Mouse (Mus musculus): ENCODE results near the gene 6030468B19Rik. TPM values are rescaled to one million over a fixed set of nuclear protein-coding genes. Genes with fewer than 3 reads are reported as not detected.
A peak's percentile ranks its signal among the peaks of the same experiment; 100 is the strongest.
"Not testable (repeated sequence)": the region's sequence is repeated elsewhere in the genome, so short reads cannot be mapped to it uniquely, and the experiment has no call there.

The 6030468B19Rik gene
- polyA plus RNA-seq, 1 experiment from 2014 or later = 1.7 TPM

DNA sequence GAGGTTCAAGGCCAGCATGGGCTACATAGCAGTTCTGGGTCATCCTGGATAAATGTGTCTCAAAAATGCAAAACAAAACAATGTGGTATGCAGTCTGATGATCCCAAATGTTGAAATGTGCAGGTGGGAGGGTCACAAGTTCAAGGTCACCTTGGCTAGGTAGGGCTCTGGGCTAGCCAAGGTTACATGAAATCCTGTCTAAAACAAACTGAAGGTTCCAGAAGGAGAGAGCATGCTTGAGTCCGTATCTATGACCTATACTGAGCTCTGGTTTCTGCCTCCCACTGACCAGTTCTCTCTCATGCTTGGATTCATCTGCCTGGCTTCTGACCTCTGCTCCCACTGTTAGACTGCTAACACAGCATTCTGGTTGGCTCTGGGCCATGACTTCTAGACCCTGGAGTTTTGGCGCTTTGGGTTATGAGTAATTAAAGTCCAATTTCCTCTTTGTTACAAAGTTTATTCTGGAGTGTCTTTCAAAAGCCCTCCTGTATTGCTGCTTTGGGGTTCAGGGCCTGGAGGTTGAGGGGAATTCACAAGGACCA is 32.3 kb downstream of the 6030468B19Rik start:
- 57% methylated on average over 2 of the region's 2 CpGs for WGBS
- Histone ChIP-seq H3K4me3 (no peak overlapping the region), H3K9me3 (replicated peaks) (no peaks in the 10 kb centered on the region), H3K27me3 (replicated peaks) (no peaks in the 10 kb centered on the region), H3K4me2 (no peak overlapping the region), H3K4me1 (replicated peaks) (peaks cover 68% of the 10 kb centered on the region), H3K27ac (ENCODE audit: poor library complexity, severe bottlenecking) (peak overlapping the region; percentile 97), H3K36me3 (peaks cover 4% of the 10 kb centered on the region; the same call in 1 of the 2 replicates), H3K9ac (peak overlapping the region; percentile 33; the same call in 1 of the 2 replicates)
- ATAC-seq (ENCODE audit: insufficient number of reproducible peaks, low FRiP score) = no peak

DNA sequence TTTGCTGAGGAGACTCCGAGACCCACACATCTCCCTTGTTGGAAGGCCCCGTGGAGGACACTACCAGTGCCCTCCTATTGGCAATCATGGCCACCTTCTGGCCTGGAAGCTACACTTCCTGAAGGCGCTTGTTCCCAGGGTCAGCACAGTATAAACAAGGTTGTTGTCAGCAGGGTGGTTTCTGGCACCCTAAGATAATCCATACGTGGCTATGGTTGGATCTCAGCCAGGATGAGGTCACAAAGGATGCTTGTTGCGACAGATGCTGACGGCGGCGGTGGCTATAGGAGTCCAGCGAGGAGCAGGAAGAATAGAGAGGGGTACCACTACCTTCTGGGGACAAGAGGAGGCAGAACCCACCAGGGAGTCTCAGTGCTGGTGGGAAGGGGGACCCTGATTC is 32.9 kb downstream of the 6030468B19Rik start:
- WGBS = 47% methylated on average over 9 of the region's 9 CpGs
- H3K4me1 ChIP-seq (replicated peaks) = peaks cover 61% of the 10 kb centered on the region
- H3K9ac ChIP-seq = no peak overlapping the region
- ATAC-seq (ENCODE audit: insufficient number of reproducible peaks, low FRiP score) = no peak
- no peaks in the 10 kb centered on the region for H3K27me3 ChIP-seq (replicated peaks)
- H3K36me3 ChIP-seq = peaks cover 4% of the 10 kb centered on the region; the same call in 1 of the 2 replicates
- no peak overlapping the region for H3K4me3 ChIP-seq
- no peaks in the 10 kb centered on the region for H3K9me3 ChIP-seq (replicated peaks)
- peak overlapping the region; percentile 20; the same call in 1 of the 2 replicates for H3K4me2 ChIP-seq
- H3K27ac ChIP-seq (ENCODE audit: poor library complexity, severe bottlenecking) = peak overlapping the region; percentile 97

DNA sequence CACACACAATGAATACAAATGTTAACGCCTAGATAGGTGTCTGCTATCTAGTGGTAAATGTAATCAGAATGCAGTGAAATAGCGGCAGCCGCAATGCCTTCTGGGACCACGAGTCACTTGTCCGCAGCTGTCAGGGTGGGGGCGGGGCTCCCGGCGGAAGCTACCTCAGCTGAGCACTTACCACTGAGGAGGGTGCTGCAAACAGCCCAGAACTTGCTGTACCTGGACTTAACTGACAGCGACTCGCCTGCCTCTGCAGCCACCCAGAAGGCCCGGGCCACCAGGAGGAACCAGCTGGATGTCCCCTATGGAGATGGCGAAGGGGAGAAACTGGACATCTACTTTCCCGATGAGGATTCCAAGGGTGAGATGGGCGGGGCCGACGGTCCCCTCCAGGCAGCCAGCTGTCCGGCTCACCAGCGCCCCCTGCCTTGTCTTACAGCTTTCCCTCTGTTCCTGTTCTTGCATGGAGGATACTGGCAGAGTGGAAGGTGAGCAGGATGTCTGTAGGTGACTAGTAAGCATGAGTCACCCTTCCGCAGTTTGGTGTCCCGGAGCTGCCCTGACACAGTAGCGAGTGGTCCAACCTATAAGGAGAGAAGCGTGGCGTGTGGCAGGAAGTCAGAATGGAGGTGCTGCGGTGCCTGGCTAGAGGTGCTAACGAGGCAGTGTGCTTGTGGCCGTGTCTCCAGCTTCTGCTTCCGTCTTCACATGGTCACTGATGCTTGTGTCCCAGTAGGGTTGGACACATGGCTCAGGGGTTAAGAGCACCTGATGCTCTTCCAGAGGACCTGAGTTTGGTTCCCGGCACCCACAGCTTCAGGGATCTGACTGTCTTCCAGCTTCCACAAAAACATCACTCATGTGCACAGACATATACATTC is 34.9 kb downstream of the 6030468B19Rik start:
- H3K4me3 ChIP-seq = peak overlapping the region; percentile 31
- no peaks in the 10 kb centered on the region for H3K9me3 ChIP-seq (replicated peaks)
- peaks cover 4% of the 10 kb centered on the region; the same call in 1 of the 2 replicates for H3K36me3 ChIP-seq
- 21% methylated on average over 28 of the region's 28 CpGs for WGBS
- H3K4me1 ChIP-seq (replicated peaks) = peaks cover 52% of the 10 kb centered on the region
- no peak overlapping the region; the same call in 1 of the 2 replicates for H3K27ac ChIP-seq (ENCODE audit: poor library complexity, severe bottlenecking)
- no peaks in the 10 kb centered on the region for H3K27me3 ChIP-seq (replicated peaks)
- H3K4me2 ChIP-seq = peak overlapping the region; percentile 59
- H3K9ac ChIP-seq = 0 out of 2 replicates have a peak overlapping the region, but pooled peaks have one; percentile 26
- ATAC-seq (ENCODE audit: insufficient number of reproducible peaks, low FRiP score) = peak; percentile 82

DNA sequence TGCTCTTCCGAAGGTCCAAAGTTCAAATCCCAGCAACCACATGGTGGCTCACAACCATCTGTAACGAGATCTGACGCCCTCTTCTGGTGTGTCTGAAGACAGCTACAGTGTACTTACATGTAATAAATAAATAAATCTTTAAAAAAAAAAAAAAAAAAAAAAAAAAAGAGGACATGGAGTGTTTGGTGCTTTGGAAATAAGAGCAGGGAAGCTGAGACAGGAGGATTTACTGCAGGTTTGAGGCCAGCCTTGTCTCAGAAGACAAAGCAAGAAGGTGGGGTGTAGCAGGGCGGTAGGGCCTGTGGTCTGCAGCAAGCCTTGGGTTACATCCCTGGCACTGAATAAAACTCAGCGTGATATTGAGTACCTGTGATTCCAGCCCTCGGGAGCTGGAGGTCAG is 36.0 kb downstream of the 6030468B19Rik start:
- not testable (repeated sequence) for H3K36me3 ChIP-seq; H3K27ac ChIP-seq (ENCODE audit: poor library complexity, severe bottlenecking)
- WGBS = 83% methylated on average over 6 of the region's 6 CpGs

DNA sequence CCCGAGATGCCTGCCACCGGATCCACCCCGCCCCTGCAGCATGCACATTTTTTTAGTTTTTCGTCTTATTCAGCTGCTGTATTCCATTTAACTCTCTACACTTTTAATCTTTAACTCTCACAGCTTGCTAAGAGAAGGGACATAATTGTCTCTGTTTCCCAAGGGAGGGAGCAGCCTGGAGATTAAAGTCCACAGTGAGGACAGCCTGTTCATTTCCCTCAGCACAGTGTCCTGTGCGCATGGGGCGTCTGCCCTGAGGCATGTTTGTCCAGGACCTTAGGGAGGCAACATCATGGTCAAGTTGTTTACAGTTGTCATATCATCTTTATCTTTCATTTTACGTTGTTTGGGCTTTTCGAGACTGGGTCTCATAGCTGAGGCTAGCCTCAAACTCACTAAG is 36.6 kb downstream of the 6030468B19Rik start:
- H3K27me3 ChIP-seq (replicated peaks) = no peaks in the 10 kb centered on the region
- no peak for ATAC-seq (ENCODE audit: insufficient number of reproducible peaks, low FRiP score)
- WGBS = 85% methylated on average over 8 of the region's 8 CpGs
- H3K4me1 ChIP-seq (replicated peaks) = peaks cover 44% of the 10 kb centered on the region
- no peak overlapping the region for H3K4me2 ChIP-seq
- H3K36me3 ChIP-seq = peaks cover 4% of the 10 kb centered on the region; the same call in 1 of the 2 replicates
- no peak overlapping the region for H3K4me3 ChIP-seq
- no peak overlapping the region for H3K9ac ChIP-seq
- no peak overlapping the region for H3K27ac ChIP-seq (ENCODE audit: poor library complexity, severe bottlenecking)
- no peaks in the 10 kb centered on the region for H3K9me3 ChIP-seq (replicated peaks)

More for the DNA sequence above, 36.0 kb downstream of the 6030468B19Rik start:
- peaks cover 44% of the 10 kb centered on the region for H3K4me1 ChIP-seq (replicated peaks)
- not testable (repeated sequence) for H3K9me3 ChIP-seq (replicated peaks); H3K27me3 ChIP-seq (replicated peaks); H3K4me3 ChIP-seq; H3K4me2 ChIP-seq; H3K9ac ChIP-seq; ATAC-seq (ENCODE audit: insufficient number of reproducible peaks, low FRiP score)

DNA sequence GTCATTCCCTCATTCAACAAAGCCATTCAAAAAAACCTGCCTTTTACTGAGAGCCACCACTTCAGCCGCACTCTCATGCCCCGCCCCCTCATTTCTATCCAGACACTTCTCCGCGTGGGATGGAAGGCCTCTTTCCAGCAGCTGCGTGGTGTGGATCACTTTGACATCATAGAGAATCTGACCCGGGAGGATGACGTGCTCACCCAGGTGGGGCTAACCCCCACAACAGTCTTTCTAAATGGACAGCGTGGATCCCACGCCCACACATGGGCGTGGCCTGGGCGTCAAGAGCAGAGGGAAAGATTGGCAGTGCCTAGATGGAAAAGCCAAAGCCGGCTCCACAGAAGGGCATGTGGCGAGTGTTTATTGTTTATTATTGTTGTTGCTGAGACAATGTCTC is 38.8 kb downstream of the 6030468B19Rik start:
- peak; percentile 17; the same call in 1 of the 2 replicates for ATAC-seq (ENCODE audit: insufficient number of reproducible peaks, low FRiP score)
- Histone ChIP-seq H3K4me1 (replicated peaks) (peaks cover 37% of the 10 kb centered on the region), H3K36me3 (peaks cover 4% of the 10 kb centered on the region; the same call in 1 of the 2 replicates), H3K9me3 (replicated peaks) (no peaks in the 10 kb centered on the region), H3K9ac (no peak overlapping the region), H3K4me3 (peak overlapping the region; percentile 15; the same call in 1 of the 2 replicates), H3K4me2 (peak overlapping the region; percentile 51), H3K27me3 (replicated peaks) (no peaks in the 10 kb centered on the region), H3K27ac (ENCODE audit: poor library complexity, severe bottlenecking) (no peak overlapping the region)
- WGBS = 23% methylated on average over 13 of the region's 13 CpGs

DNA sequence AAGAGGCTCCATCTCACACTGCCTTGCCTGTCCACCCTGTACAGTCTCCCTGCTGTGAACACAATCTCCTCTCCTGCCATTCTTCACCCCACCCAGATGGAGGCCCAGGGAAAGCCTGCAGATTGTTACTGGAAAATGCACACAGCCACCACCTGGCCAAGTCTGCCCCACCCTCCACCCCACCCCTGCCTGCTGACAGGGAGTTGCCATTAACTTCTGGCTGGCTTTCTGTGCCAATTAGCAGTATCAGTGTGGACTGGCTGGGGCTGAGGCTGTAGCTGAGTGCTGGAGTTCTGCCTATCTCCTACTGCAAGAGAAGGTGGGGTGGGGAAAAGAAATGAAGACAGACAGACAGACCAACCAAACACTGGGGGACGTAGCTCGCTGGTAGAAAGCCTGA is 41.1 kb downstream of the 6030468B19Rik start:
- 53% methylated on average over 2 of the region's 2 CpGs for WGBS
- H3K4me1 ChIP-seq (replicated peaks) = peaks cover 29% of the 10 kb centered on the region
- H3K27me3 ChIP-seq (replicated peaks) = no peaks in the 10 kb centered on the region
- H3K36me3 ChIP-seq = no peaks in the 10 kb centered on the region
- H3K4me3 ChIP-seq = no peak overlapping the region
- no peak overlapping the region; the same call in none of the 2 replicates for H3K27ac ChIP-seq (ENCODE audit: poor library complexity, severe bottlenecking)
- peak; percentile 77 for ATAC-seq (ENCODE audit: insufficient number of reproducible peaks, low FRiP score)
- no peaks in the 10 kb centered on the region for H3K9me3 ChIP-seq (replicated peaks)
- H3K9ac ChIP-seq = no peak overlapping the region
- no peak overlapping the region for H3K4me2 ChIP-seq

DNA sequence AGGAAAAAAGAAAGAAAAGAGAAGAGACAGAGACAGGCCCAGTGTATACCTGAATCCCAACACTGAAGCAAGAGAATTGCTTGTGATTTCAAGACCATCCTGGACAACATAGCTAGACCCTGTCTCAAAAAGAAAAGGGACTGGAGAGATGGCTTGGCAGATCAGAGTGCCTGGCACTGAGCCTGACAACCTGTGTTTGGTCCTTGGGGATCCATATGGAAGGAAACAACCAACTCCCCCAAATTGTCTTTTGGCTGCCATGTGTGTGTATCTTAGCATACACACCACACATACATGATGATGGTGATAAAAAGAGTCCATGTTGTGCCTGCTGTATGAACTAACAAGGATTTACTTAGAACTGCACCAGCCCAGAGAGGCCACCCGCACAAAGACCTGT is 41.6 kb downstream of the 6030468B19Rik start:
- no peak overlapping the region for H3K4me3 ChIP-seq
- H3K27ac ChIP-seq (ENCODE audit: poor library complexity, severe bottlenecking) = no peak overlapping the region; the same call in 1 of the 2 replicates
- ATAC-seq (ENCODE audit: insufficient number of reproducible peaks, low FRiP score) = no peak
- H3K4me1 ChIP-seq (replicated peaks) = peaks cover 29% of the 10 kb centered on the region
- no peaks in the 10 kb centered on the region for H3K27me3 ChIP-seq (replicated peaks)
- H3K4me2 ChIP-seq = no peak overlapping the region
- 79% methylated on average over 1 of the region's 1 CpGs for WGBS
- H3K9ac ChIP-seq = no peak overlapping the region
- no peaks in the 10 kb centered on the region for H3K36me3 ChIP-seq
- H3K9me3 ChIP-seq (replicated peaks) = no peaks in the 10 kb centered on the region

DNA sequence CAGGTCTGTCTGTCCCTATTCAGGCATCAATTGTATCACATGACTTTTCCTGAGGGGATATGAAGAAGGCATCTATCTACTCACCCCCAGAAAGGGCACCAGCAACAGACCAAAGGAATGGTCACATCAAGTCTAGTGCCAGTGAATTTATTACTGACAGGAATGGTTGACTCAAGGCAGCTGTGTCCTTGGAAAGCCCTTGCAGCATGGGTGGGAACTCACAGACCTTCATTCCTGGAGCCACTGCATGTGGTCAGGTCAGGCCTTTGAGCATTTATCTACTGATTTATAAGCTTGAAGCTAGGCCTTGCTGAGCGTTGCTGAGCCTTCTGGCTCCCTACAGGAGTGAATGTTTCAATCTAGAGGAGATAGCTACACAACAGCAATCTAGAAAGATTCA is 43.5 kb downstream of the 6030468B19Rik start:
- Histone ChIP-seq H3K9ac (no peak overlapping the region), H3K36me3 (no peaks in the 10 kb centered on the region), H3K4me2 (no peak overlapping the region), H3K9me3 (replicated peaks) (no peaks in the 10 kb centered on the region), H3K27ac (ENCODE audit: poor library complexity, severe bottlenecking) (no peak overlapping the region), H3K27me3 (replicated peaks) (no peaks in the 10 kb centered on the region), H3K4me1 (replicated peaks) (peaks cover 29% of the 10 kb centered on the region), H3K4me3 (no peak overlapping the region)
- 46% methylated on average over 1 of the region's 1 CpGs for WGBS
- ATAC-seq (ENCODE audit: insufficient number of reproducible peaks, low FRiP score) = no peak

DNA sequence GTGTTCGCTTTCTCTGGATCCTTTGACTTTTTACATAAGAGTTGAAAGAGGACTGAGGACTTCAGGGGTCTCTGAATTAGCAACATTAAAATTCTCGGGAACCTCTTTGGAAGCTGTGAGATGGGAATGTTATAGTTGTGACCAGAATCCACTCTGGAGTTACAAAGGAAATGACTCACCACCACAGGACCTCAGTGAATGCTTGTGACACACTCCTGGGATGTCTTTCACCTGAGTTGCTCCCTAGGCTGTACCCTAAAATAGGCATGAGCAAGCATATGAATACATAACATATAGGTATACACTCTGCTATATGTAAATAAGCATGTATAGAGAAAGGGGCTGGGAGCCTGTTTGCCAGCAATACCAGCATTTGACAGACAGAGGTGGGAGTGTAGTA is 46.0 kb downstream of the 6030468B19Rik start:
- WGBS = 73% methylated on average over 2 of the region's 2 CpGs
- Histone ChIP-seq H3K4me1 (replicated peaks) (peaks cover 29% of the 10 kb centered on the region), H3K4me2 (no peak overlapping the region)

DNA sequence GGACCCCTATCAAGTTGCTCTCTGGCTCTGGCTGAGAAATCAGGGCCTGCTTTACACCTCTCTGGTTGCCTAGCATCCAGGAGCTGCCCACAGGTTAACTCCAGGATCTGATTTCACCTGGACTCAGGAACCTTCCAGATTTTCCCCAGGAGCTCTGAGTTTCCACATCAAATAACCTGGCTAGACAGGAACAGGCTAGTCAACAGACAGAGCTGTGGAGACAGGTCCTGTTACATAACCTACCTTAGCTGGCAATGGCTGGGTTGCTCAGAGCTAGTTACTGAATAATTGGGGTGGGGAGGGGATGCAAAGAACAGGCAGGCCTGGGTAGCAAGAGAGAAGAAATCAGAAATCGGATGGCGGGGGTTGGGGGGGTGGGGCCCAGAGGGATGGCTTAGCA is 47.5 kb downstream of the 6030468B19Rik start:
- no peak overlapping the region for H3K4me2 ChIP-seq
- no peaks in the 10 kb centered on the region for H3K36me3 ChIP-seq
- no peak overlapping the region for H3K27ac ChIP-seq (ENCODE audit: poor library complexity, severe bottlenecking)
- WGBS = 83% methylated on average over 2 of the region's 2 CpGs
- no peak overlapping the region for H3K9ac ChIP-seq
- peaks cover 27% of the 10 kb centered on the region for H3K4me1 ChIP-seq (replicated peaks)
- H3K27me3 ChIP-seq (replicated peaks) = no peaks in the 10 kb centered on the region
- ATAC-seq (ENCODE audit: insufficient number of reproducible peaks, low FRiP score) = no peak
- H3K9me3 ChIP-seq (replicated peaks) = no peaks in the 10 kb centered on the region
- no peak overlapping the region for H3K4me3 ChIP-seq

More for the DNA sequence above, 46.0 kb downstream of the 6030468B19Rik start:
- Histone ChIP-seq H3K9me3 (replicated peaks) (no peaks in the 10 kb centered on the region), H3K9ac (no peak overlapping the region), H3K4me3 (no peak overlapping the region), H3K27me3 (replicated peaks) (no peaks in the 10 kb centered on the region), H3K27ac (ENCODE audit: poor library complexity, severe bottlenecking) (no peak overlapping the region), H3K36me3 (no peaks in the 10 kb centered on the region)
- ATAC-seq (ENCODE audit: insufficient number of reproducible peaks, low FRiP score) = no peak
